Mouse (Mus musculus) midbrain, embryonic 11.5 days (tissue): ENCODE data around the gene Ing2. TPM values are rescaled to one million over a fixed set of nuclear protein-coding genes. Genes with fewer than 3 reads are reported as not detected.

Experiments used
- ATAC-seq: fragments of 200-750 bp; cut with Nextera tagmentation; 2 replicates; pipeline ENCODE4 v1.8.0; 2017; ENCODE audit warnings: moderate TSS enrichment, moderate library complexity; ENCODE audit not compliant: low FRiP score
- DNase-seq: peaks from one replicate; pipeline ENCODE4 v3.0.0; 2015; ENCODE audit warnings: low spot score; ENCODE audit errors: missing footprints
- H3K27ac ChIP-seq: fragments of 300-500 bp; sonication (generic); 2 replicates; pipeline ENCODE4 v1.5.1; 2014; ENCODE audit warnings: low read depth, low read length
- H3K27me3 ChIP-seq: fragments of 300-500 bp; sonication (generic); 2 replicates; pipeline ENCODE4 v1.6.1; 2014; ENCODE audit warnings: mild to moderate bottlenecking, low read length, moderate library complexity, mixed read lengths; ENCODE audit not compliant: control insufficient read depth, insufficient read depth
- H3K36me3 ChIP-seq: fragments of 300-500 bp; sonication (generic); 2 replicates; pipeline ENCODE4 v1.6.1; 2014; ENCODE audit warnings: mild to moderate bottlenecking, low read length, moderate library complexity, mixed read lengths; ENCODE audit not compliant: control insufficient read depth, insufficient read depth
- H3K4me1 ChIP-seq: fragments of 300-500 bp; sonication (generic); 2 replicates; pipeline ENCODE4 v1.6.1; 2014; ENCODE audit warnings: low read length; ENCODE audit not compliant: control insufficient read depth, insufficient read depth
- H3K4me2 ChIP-seq: fragments of 300-500 bp; sonication (generic); 2 replicates; pipeline ENCODE4 v1.6.1; 2014; ENCODE audit warnings: mild to moderate bottlenecking, moderate library complexity
- H3K4me3 ChIP-seq: fragments of 300-500 bp; sonication (generic); 2 replicates; pipeline ENCODE4 v1.5.1; 2014; ENCODE audit warnings: low read depth, low read length
- H3K9ac ChIP-seq: fragments of 300-500 bp; sonication (generic); 2 replicates; pipeline ENCODE4 v1.6.1; 2014; ENCODE audit warnings: low read length
- H3K9me3 ChIP-seq: fragments of 300-500 bp; sonication (generic); 2 replicates; pipeline ENCODE4 v1.6.1; 2016; ENCODE audit warnings: low read length; ENCODE audit not compliant: control insufficient read depth
- WGBS: fragments of 180-500 bp; shearing (Covaris S2); extraction: QIAGEN DNeasy Blood & Tissue Kit; methylation state at CpG from one replicate; pipeline ENCODE4 v1.1.7; 2014; 5-methylcytosine and 5-hydroxymethylcytosine counted together
- polyA plus RNA-seq: library from polyadenylated mRNA; unstranded; fragments of >200 nt; fragmentation: Nextera tagmentation; extraction: Ambion mirVana; gene quantifications from 2 replicates; pipeline ENCODE4 v1.2.1, GENCODE M21; 2014

Ing2 gene
- 11.1 and 12.0 TPM in 2 replicates for polyA plus RNA-seq

- peaks cover 5% of the 10 kb centered on the region; the same call in 1 of the 2 replicates for H3K4me1 ChIP-seq
- DNase-seq, result peak; percentile 100
- H3K27ac ChIP-seq, result peak within 1 kb of the TSS; percentile 97
- peak within 1 kb of the TSS; percentile 91 for H3K9ac ChIP-seq
- no peaks in the 10 kb centered on the region for H3K36me3 ChIP-seq
- H3K27me3 ChIP-seq, result no peaks in the 10 kb centered on the region
- H3K9me3 ChIP-seq, result no peaks in the 10 kb centered on the region
- peak within 1 kb of the TSS; percentile 89 for H3K4me3 ChIP-seq
- H3K4me2 ChIP-seq, result peak within 1 kb of the TSS; percentile 77
- ATAC-seq, result peak; percentile 91
- WGBS, result 0% methylated on average over 87 of the region's 106 CpGs
Measured at GRCm38 (mm10) chr8:47674777-47675710, at the start of gene Ing2. TSS of gene Ing2 (minus strand) at chr8:47675556.

DNA sequence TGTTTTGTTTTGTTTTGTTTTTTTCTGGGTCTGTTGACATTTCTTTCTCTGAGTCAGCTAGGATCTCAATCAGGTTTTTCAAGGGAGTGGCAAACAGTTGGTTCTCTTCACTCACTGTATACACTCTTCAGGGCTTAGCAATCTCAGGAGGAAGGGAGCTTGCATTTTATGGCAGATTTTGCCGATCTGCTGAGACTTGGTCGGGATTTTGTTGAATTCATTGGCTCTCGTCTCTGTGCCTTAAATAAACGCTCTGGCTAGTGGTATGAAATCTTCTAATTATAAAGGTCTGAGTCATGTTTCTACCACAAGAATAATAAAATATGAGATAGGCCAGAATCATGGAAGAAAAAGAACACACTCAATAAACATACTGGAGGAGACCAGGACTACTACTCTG lies 46.3 kb upstream of the Ing2 start:
- Histone ChIP-seq H3K27ac (no peak overlapping the region), H3K27me3 (no peaks in the 10 kb centered on the region), H3K4me3 (no peak overlapping the region), H3K4me1 (no peaks in the 10 kb centered on the region; the same call in 1 of the 2 replicates), H3K36me3 (no peaks in the 10 kb centered on the region), H3K9me3 (no peaks in the 10 kb centered on the region), H3K4me2 (no peak overlapping the region), H3K9ac (no peak overlapping the region)
- 82% methylated on average over 4 of the region's 4 CpGs for WGBS
- DNase-seq, result no peak
- no peak for ATAC-seq

DNA sequence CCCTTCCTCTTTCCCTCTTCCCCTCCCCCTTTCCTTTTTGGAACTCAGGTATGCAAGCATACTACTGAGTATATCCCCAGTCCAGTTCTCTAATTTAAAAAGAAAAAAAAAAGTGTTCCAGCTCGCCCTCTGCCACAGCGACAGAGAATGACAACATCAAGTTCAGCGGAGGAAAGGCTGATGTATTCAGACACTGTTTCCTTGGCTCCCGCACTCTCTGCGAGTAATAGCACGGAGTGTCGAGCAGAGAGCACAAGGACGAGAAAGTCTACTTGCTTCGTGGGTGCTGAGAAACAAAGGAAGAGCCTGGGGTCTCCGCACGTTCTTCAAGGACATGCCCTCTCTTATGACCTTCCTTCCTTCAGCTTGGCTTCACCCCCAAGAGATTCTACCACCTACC lies 43.3 kb upstream of the Ing2 start:
- no peaks in the 10 kb centered on the region for H3K36me3 ChIP-seq
- no peak overlapping the region for H3K9ac ChIP-seq
- H3K4me2 ChIP-seq, result no peak overlapping the region
- H3K27me3 ChIP-seq, result no peaks in the 10 kb centered on the region
- no peak for DNase-seq
- H3K9me3 ChIP-seq, result no peaks in the 10 kb centered on the region
- H3K27ac ChIP-seq, result no peak overlapping the region
- no peak overlapping the region for H3K4me3 ChIP-seq
- ATAC-seq, result no peak
- 29% methylated on average over 11 of the region's 11 CpGs for WGBS
- H3K4me1 ChIP-seq, result peaks cover 3% of the 10 kb centered on the region; the same call in 1 of the 2 replicates

DNA sequence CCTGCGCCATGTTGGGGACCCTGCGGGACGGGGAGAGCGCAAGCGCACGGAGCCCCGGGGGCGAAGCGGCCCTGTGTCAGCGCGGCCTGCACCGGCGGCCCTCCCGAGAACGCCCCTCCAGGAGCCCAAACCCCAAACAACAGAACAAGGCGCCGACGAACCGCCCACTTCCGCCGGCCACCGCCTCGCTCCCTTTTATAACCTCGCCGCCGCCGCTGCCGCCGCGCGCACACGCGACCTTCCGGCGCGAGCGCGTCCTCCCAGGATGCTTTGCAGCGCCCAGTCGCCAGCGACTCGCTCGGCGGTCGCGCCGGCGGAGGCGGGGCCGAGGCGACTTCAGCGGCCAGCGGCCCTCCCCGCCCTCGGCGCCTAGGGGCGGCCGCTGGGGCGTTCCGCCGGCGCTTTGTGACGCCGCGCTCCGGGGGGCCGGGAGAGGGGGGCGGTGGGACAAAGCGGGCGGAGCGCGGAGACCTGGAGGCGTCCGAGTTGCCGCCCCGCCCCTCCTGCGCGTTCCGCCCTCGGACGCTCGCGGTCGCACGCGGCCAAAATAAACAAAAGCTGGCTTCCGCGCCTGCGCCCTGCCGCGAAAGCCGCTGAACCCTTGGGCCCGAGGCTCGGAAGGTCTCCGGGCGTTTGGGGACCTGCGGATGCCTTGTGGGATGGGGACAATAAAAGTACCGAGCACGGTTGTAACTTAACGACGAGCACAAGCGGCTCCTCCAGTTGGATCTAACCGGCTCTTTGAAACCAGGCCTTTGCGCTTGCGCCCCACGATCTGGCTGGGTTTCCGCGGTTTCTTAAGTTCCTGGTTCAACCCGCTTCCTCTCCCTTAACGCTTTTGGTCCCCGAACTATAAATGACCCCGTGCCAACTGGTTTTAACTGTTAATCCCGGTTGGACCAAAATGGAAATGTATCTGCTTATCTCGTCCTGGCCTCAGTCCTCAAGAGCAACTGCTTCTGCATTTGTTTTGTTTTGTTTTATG lies 38.7 kb upstream of the Ing2 start, which contains the start of gene Cdkn2aip:
Gene Cdkn2aip, minus strand, starts transcription at position 172 of the 985 bp plus-strand sequence.
- DNase-seq (peak; percentile 100), ATAC-seq (peak; percentile 93)
- WGBS, result under 1% methylated on average over 110 of the region's 114 CpGs
- peak within 1 kb of the TSS; percentile 90 for H3K9ac ChIP-seq
- peaks cover 8% of the 10 kb centered on the region; the same call in 1 of the 2 replicates for H3K4me1 ChIP-seq
- H3K4me2 ChIP-seq, result peak within 1 kb of the TSS; percentile 77
- H3K4me3 ChIP-seq, result peak within 1 kb of the TSS; percentile 99
- H3K9me3 ChIP-seq, result no peaks in the 10 kb centered on the region
- peak within 1 kb of the TSS; percentile 92 for H3K27ac ChIP-seq
- peaks cover 4% of the 10 kb centered on the region; the same call in 1 of the 2 replicates for H3K36me3 ChIP-seq
- H3K27me3 ChIP-seq, result no peaks in the 10 kb centered on the region

GRCm38 (mm10) chr8:47713171-47713663 lies 37.9 kb upstream of the Ing2 start:
- Histone ChIP-seq H3K27me3 (no peaks in the 10 kb centered on the region), H3K9ac (peak overlapping the region; percentile 90), H3K4me3 (peak overlapping the region; percentile 99), H3K36me3 (peaks cover 4% of the 10 kb centered on the region; the same call in 1 of the 2 replicates), H3K9me3 (no peaks in the 10 kb centered on the region), H3K4me1 (peaks cover 8% of the 10 kb centered on the region; the same call in 1 of the 2 replicates), H3K4me2 (peak overlapping the region; percentile 77), H3K27ac (peak overlapping the region; percentile 89)
- ATAC-seq, result peak; percentile 60
- DNase-seq, result peak; percentile 96
- WGBS, result under 1% methylated on average over 44 of the region's 44 CpGs

GRCm38 (mm10) chr8:47708106-47708505 lies 32.8 kb upstream of the Ing2 start:
- Histone ChIP-seq H3K36me3 (peaks cover 4% of the 10 kb centered on the region; the same call in 1 of the 2 replicates), H3K27me3 (no peaks in the 10 kb centered on the region), H3K4me3 (no peak overlapping the region), H3K27ac (no peak overlapping the region), H3K9ac (no peak overlapping the region), H3K9me3 (no peaks in the 10 kb centered on the region), H3K4me1 (peaks cover 5% of the 10 kb centered on the region; the same call in 1 of the 2 replicates), H3K4me2 (no peak overlapping the region)
- DNase-seq (no peak), ATAC-seq (no peak)
- 83% methylated on average over 5 of the region's 5 CpGs for WGBS

GRCm38 (mm10) chr8:47706746-47707145 lies 31.4 kb upstream of the Ing2 start:
- 95% methylated on average over 8 of the region's 8 CpGs for WGBS

GRCm38 (mm10) chr8:47702333-47702732 lies 27.0 kb upstream of the Ing2 start:
- ATAC-seq, result no peak
- H3K4me3 ChIP-seq, result no peak overlapping the region
- H3K9ac ChIP-seq, result no peak overlapping the region
- no peak overlapping the region for H3K27ac ChIP-seq
- no peaks in the 10 kb centered on the region for H3K9me3 ChIP-seq
- H3K4me2 ChIP-seq, result no peak overlapping the region
- no peaks in the 10 kb centered on the region for H3K27me3 ChIP-seq
- H3K36me3 ChIP-seq, result no peaks in the 10 kb centered on the region
- no peak for DNase-seq
- no peaks in the 10 kb centered on the region for H3K4me1 ChIP-seq
- 54% methylated on average over 1 of the region's 1 CpGs for WGBS

More at GRCm38 (mm10) chr8:47706746-47707145, 31.4 kb upstream of the Ing2 start:
- Histone ChIP-seq H3K4me3 (no peak overlapping the region), H3K27ac (no peak overlapping the region), H3K27me3 (no peaks in the 10 kb centered on the region), H3K4me2 (no peak overlapping the region), H3K9ac (no peak overlapping the region), H3K4me1 (no peaks in the 10 kb centered on the region), H3K36me3 (peaks cover 3% of the 10 kb centered on the region; the same call in 1 of the 2 replicates), H3K9me3 (no peaks in the 10 kb centered on the region)
- ATAC-seq, result no peak
- DNase-seq, result no peak
